Mouse (Mus musculus) ES-Bruce4 (cell line): ENCODE results near the gene Rogdi. TPM values are rescaled to one million over a fixed set of nuclear protein-coding genes. Genes with fewer than 3 reads are reported as not detected.

ENCODE experiments used
- H3K27ac ChIP-seq: 2 replicates; pipeline ENCODE4 v1.5.1; 2012; ENCODE audit warnings: low read length, inconsistent platforms; ENCODE audit not compliant: insufficient read depth
- H3K27me3 ChIP-seq: 2 replicates; pipeline ENCODE4 v1.6.1; 2012; ENCODE audit warnings: mild to moderate bottlenecking, low read length, inconsistent platforms; ENCODE audit not compliant: control insufficient read depth, poor library complexity, insufficient read depth, severe bottlenecking
- H3K36me3 ChIP-seq: 2 replicates; pipeline ENCODE4 v1.6.1; 2012; ENCODE audit warnings: inconsistent platforms, mild to moderate bottlenecking, low read length, moderate library complexity; ENCODE audit not compliant: control insufficient read depth, poor library complexity, insufficient read depth, severe bottlenecking
- H3K4me1 ChIP-seq: one replicate; pipeline ENCODE4 v1.8.1; 2011; ENCODE audit warnings: low read length; ENCODE audit not compliant: control insufficient read depth, insufficient read depth
- H3K4me3 ChIP-seq: 2 replicates; pipeline ENCODE4 v1.5.1; 2011; ENCODE audit warnings: low read depth, mild to moderate bottlenecking, low read length
- H3K9ac ChIP-seq: 2 replicates; pipeline ENCODE4 v1.6.1; 2012; ENCODE audit warnings: low read depth, mild to moderate bottlenecking, inconsistent platforms; ENCODE audit not compliant: poor library complexity, severe bottlenecking
- H3K9me3 ChIP-seq: replicated peaks from 2 replicates; pipeline ENCODE4 v1.6.1; 2012; ENCODE audit warnings: mild to moderate bottlenecking, low read length, inconsistent platforms; ENCODE audit not compliant: control insufficient read depth, poor library complexity, insufficient read depth, severe bottlenecking
- CTCF ChIP-seq: IDR thresholded peaks from one replicate; pipeline ENCODE4 v1.8.1; 2011; ENCODE audit warnings: low read depth, low read length
- EP300 ChIP-seq: IDR thresholded peaks from 2 replicates; pipeline ENCODE4 v1.6.1; 2011; ENCODE audit warnings: low read depth, low read length; ENCODE audit not compliant: insufficient read depth
- POLR2A ChIP-seq: IDR thresholded peaks from one replicate; pipeline ENCODE4 v1.8.1; 2011; ENCODE audit warnings: low read length; ENCODE audit not compliant: insufficient read depth
- polyA plus RNA-seq: library from polyadenylated mRNA; stranded (reverse); fragments of >200 nt; gene quantifications from 2 replicates; pipeline ENCODE4 v1.2.4, GENCODE M21; 2011; ENCODE audit warnings: low read depth; ENCODE audit not compliant: missing spikeins, insufficient read depth, insufficient read length

The Rogdi gene
- polyA plus RNA-seq, 1 experiment: 40.8 TPM

- H3K4me1 ChIP-seq: peaks cover 4% of the 10 kb centered on the region
- peaks cover 7% of the 10 kb centered on the region for H3K36me3 ChIP-seq
- H3K27me3 ChIP-seq: no peaks in the 10 kb centered on the region
- peak overlapping the region; percentile 49 for H3K9ac ChIP-seq
- no peak overlapping the region for H3K27ac ChIP-seq
- TF ChIP-seq CTCF (no peak), POLR2A (no peak), EP300 (no peak)
- H3K4me3 ChIP-seq: peak overlapping the region; percentile 88
- H3K9me3 ChIP-seq: no peaks in the 10 kb centered on the region
Measured at GRCm38 (mm10) chr16:5012036-5013005, 1.0 kb downstream of the Rogdi start.

- peaks cover 2% of the 10 kb centered on the region for H3K36me3 ChIP-seq
- H3K9ac ChIP-seq: no peak overlapping the region
- no peak overlapping the region for H3K27ac ChIP-seq
- no peak for TF ChIP-seq CTCF
- TF ChIP-seq EP300: no peak
- TF ChIP-seq POLR2A: no peak
- no peak overlapping the region for H3K4me3 ChIP-seq
- no peaks in the 10 kb centered on the region for H3K27me3 ChIP-seq
- no peaks in the 10 kb centered on the region for H3K9me3 ChIP-seq
- H3K4me1 ChIP-seq: peaks cover 4% of the 10 kb centered on the region
Measured at GRCm38 (mm10) chr16:5011285-5011684, 2.1 kb downstream of the Rogdi start.

DNA sequence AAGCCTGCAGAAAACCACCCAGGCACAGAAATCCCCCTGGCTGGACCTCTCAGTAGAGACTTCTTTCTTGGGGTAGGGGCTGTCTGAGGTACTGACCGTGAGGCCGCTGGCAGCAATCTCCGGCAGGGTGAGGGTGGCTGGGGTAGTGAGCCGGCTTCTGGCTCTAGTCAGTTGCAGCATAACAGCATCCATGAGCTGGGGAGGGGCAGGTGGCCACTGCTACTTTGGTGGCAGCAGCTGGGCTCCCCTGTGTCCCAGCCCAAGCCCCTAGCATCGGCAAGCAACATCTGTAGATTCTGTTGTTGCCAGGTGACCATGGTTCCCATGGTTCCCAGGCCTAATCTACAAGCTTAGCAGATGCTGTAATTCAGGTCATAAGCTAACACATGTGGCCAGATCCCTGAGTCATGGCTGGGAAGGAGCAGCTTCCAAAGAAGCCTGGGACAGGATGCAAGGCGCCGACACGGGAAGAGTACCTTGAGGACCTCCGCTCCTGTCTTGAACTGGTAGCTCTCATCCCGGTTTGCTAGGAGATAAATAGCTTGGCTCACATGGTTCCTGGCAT lies 2.9 kb downstream of the Rogdi start:
- Histone ChIP-seq H3K9ac (no peak overlapping the region), H3K4me1 (peaks cover 4% of the 10 kb centered on the region), H3K27me3 (no peaks in the 10 kb centered on the region), H3K4me3 (no peak overlapping the region), H3K36me3 (no peaks in the 10 kb centered on the region), H3K27ac (no peak overlapping the region), H3K9me3 (no peaks in the 10 kb centered on the region)
- TF ChIP-seq EP300 (no peak), POLR2A (no peak), CTCF (no peak)

GRCm38 (mm10) chr16:5008076-5008475 lies 5.3 kb downstream of the Rogdi start:
- Histone ChIP-seq H3K27me3 (no peaks in the 10 kb centered on the region), H3K9ac (no peak overlapping the region), H3K4me3 (no peak overlapping the region), H3K4me1 (peaks cover 4% of the 10 kb centered on the region), H3K27ac (no peak overlapping the region), H3K36me3 (no peaks in the 10 kb centered on the region), H3K9me3 (no peaks in the 10 kb centered on the region)
- TF ChIP-seq EP300 (no peak), CTCF (no peak), POLR2A (no peak)

DNA sequence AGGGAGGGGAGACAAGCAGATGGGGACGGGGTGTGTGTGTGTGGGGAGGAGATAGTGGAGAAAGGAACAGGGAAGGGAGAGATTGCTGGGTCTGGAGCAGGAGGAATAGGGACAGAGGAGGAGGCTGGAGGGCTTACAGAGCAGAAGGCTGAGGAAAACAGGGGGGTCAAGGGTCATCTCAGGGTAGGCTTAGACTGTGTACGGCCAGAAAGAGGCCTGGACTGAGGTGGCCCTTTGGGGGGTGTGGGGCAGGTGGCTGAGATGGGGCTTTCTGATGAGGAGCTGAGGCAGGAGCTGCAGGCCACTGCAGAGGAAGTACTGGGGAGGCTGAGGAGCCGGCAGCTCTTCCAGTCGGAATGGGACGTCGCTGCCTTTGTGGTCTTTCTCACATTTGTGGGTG lies 5.9 kb downstream of the Rogdi start:
- Histone ChIP-seq H3K9me3 (no peaks in the 10 kb centered on the region), H3K27me3 (no peaks in the 10 kb centered on the region), H3K4me1 (peaks cover 4% of the 10 kb centered on the region), H3K36me3 (no peaks in the 10 kb centered on the region), H3K9ac (peak overlapping the region; percentile 24; the same call in 1 of the 2 replicates), H3K4me3 (peak overlapping the region; percentile 43), H3K27ac (no peak overlapping the region)
- TF ChIP-seq CTCF (no peak), EP300 (no peak), POLR2A (no peak)

GRCm38 (mm10) chr16:5007067-5007466 lies 6.3 kb downstream of the Rogdi start, which contains the start of gene Smim22:
Gene Smim22, plus strand, starts transcription at chr16:5007288.
- Histone ChIP-seq H3K27me3 (no peaks in the 10 kb centered on the region), H3K4me3 (peak within 1 kb of the TSS; percentile 43), H3K9me3 (no peaks in the 10 kb centered on the region), H3K36me3 (no peaks in the 10 kb centered on the region), H3K4me1 (peaks cover 4% of the 10 kb centered on the region), H3K9ac (peak within 1 kb of the TSS; percentile 24; the same call in 1 of the 2 replicates), H3K27ac (no peak within 1 kb of the TSS)
- no peak for TF ChIP-seq CTCF
- no peak for TF ChIP-seq EP300
- no peak for TF ChIP-seq POLR2A
